Comparison of ENCODE assay signal across 19 mouse cellular contexts in the genomic region with DNA sequence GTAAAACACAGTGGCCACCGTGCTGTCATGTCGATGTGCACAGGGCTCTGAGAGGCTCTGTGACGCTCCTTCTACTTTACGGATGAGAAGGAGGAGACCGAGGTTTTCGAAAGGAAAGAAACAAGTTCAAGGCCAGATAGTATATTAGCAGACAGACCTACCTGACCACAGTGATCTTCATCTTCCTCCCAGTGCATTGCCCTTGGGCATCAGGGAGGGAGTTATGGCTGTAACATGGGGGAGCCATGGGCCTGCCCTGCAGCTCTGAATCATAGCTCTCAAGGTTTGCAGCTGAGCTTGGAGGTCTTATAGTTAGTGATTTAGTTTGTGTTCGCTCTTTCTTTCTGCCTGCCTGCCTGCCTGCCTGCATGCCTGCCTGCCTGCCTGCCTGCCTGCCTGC. TPM values are rescaled to one million over a fixed set of nuclear protein-coding genes. Genes with fewer than 3 reads are reported as not detected.
DNase-seq lines count a peak whose midpoint lies in the region; TF ChIP-seq lines count a peak whose summit lies in the region.
"Had no signal": no experiment of that assay in that cellular context is flagged by ENCODE, and none has a peak within 500 bp of the region (broad histone marks: within the 10 kb centered on the region; RNA-seq: fewer than 3 reads in every experiment).

No protein-coding gene starts in this region.

- H3K4me1 ChIP-seq in testis, adult 2 months (ENCODE audit: control insufficient read depth, insufficient read depth, low read length) = peaks cover 2% of the 10 kb centered on the region; the same call in 1 of the 2 replicates
- H3K4me1 ChIP-seq: embryonic facial prominence, embryonic 13.5 days; forebrain, embryonic 12.5 days had no signal

- H3K4me3 ChIP-seq in gastrocnemius, adult 2 months = no peak overlapping the region
- no peak overlapping the region for H3K4me3 ChIP-seq in testis, adult 2 months (ENCODE audit: control insufficient read depth, low read depth, low read length)
- H3K4me3 ChIP-seq: embryonic facial prominence, embryonic 13.5 days; embryonic facial prominence, embryonic 15.5 days; erythroblast, embryonic 14.5 days; forebrain, embryonic 10.5 days; forebrain, embryonic 12.5 days had no signal

- no peaks in the 10 kb centered on the region; the same call in 1 of the 2 replicates for H3K36me3 ChIP-seq in testis, adult 2 months (ENCODE audit: control insufficient read depth, insufficient read depth, low read length)
- H3K36me3 ChIP-seq: forebrain, embryonic 10.5 days; forebrain, embryonic 12.5 days had no signal

- intact Hi-C loops in gastrocnemius, adult 2 months (cut with DNase I) = loop anchor here (10.0 kb wide), 1 partner anchor 212 kb away; the partner anchor contains the start of gene Tyro3
- intact Hi-C loops in gastrocnemius, postnatal 36 days (cut with DNase I) = no loop called here

- peak overlapping the region; percentile 35; the same call in 1 of the 2 replicates for H3K27ac ChIP-seq in gastrocnemius, adult 2 months
- H3K27ac ChIP-seq in testis, adult 2 months (ENCODE audit: control insufficient read depth, insufficient read depth, low read depth, low read length) = 0 out of 2 replicates have a peak overlapping the region, but pooled peaks have one; percentile 1
- H3K27ac ChIP-seq: embryonic facial prominence, embryonic 13.5 days; embryonic facial prominence, embryonic 15.5 days; forebrain, embryonic 10.5 days had no signal

- no peak for TF ChIP-seq POLR2A in testis, adult 2 months (IDR thresholded peaks at IDR 0.05; ENCODE audit: control insufficient read depth, low read depth, low read length)

- no peak for TF ChIP-seq CTCF in gastrocnemius, adult 2 months (IDR thresholded peaks at IDR 0.05)
- no peak for TF ChIP-seq CTCF in testis, adult 2 months (IDR thresholded peaks at IDR 0.05; ENCODE audit: control insufficient read depth, insufficient read depth, insufficient replicate concordance, low read depth, low read length)

- H3K27me3 ChIP-seq in testis, adult 2 months (ENCODE audit: control insufficient read depth, insufficient read depth, low read length) = no peaks in the 10 kb centered on the region
- H3K27me3 ChIP-seq: embryonic facial prominence, embryonic 13.5 days; embryonic facial prominence, embryonic 15.5 days; forebrain, embryonic 12.5 days had no signal

- peak; percentile 39 for DNase-seq in adrenal gland, postnatal 14 days
- no peak for DNase-seq in adrenal gland, postnatal 10 days
- DNase-seq in gastrocnemius, adult 2 months = no peak
- DNase-seq in gastrocnemius, postnatal 36 days = no peak
- no peak for DNase-seq in testis, postnatal 10 days (ENCODE audit: low spot score)
- DNase-seq: adrenal gland, postnatal 25 days; cerebellum, adult 11 months; cerebellum, adult 18-20 months; cerebellum, adult 8-10 months; cerebellum, adult 9-11 months; cerebellum, postnatal 14 days; cerebellum, postnatal 36 days; embryo, embryonic 11 days had no signal

RNA-seq across cellular contexts. Expression of gene Jmjd7, which starts 20.6 kb away (rescaled TPM):
- total RNA-seq in adrenal gland, postnatal 14 days (2021) = 8.3 and 12.1 TPM in 2 replicates
- total RNA-seq in adrenal gland, postnatal 10 days (2021) = 10 to 100 TPM in 1 of 2 experiments, 1 to 10 TPM in 1; 9.3 to 11.9 TPM
- 1 to 10 TPM; 1.6 to 2.4 TPM for total RNA-seq in gastrocnemius, adult 2 months (2021)
- total RNA-seq in gastrocnemius, postnatal 36 days (2021) = 1 to 10 TPM; 1.7 to 2.6 TPM
- 6.4 and 7.3 TPM in 2 replicates for polyA plus RNA-seq in testis, adult 2 months (2012; rRNA removed)

RNA-seq across cellular contexts. Expression of gene Gm28042, which starts 20.6 kb away (rescaled TPM):
- total RNA-seq in adrenal gland, postnatal 14 days (2021) = 0.85 and 1.2 TPM in 2 replicates
- total RNA-seq in adrenal gland, postnatal 10 days (2021) = 1 to 10 TPM in 1 of 2 experiments, under 1 TPM in 1; 0.69 to 4.7 TPM
- total RNA-seq in gastrocnemius, adult 2 months (2021) = 1 to 10 TPM in 1 of 2 experiments, under 1 TPM in 1; 0.77 to 1.5 TPM
- 1 to 10 TPM; 1.1 to 1.3 TPM for total RNA-seq in gastrocnemius, postnatal 36 days (2021)
- polyA plus RNA-seq in testis, adult 2 months (2012; rRNA removed) = 3.1 and 3.7 TPM in 2 replicates

RNA-seq across cellular contexts. Expression of gene Pla2g4b, which starts 26.5 kb away (rescaled TPM):
- 2.9 and 4.8 TPM in 2 replicates for total RNA-seq in adrenal gland, postnatal 14 days (2021)
- 1 to 10 TPM; 1.1 to 4.0 TPM for total RNA-seq in adrenal gland, postnatal 10 days (2021)
- total RNA-seq in gastrocnemius, adult 2 months (2021) = 1 to 10 TPM in 1 of 2 experiments, under 1 TPM in 1; 0.99 to 1.7 TPM
- 1 to 10 TPM; 1.9 to 2.4 TPM for total RNA-seq in gastrocnemius, postnatal 36 days (2021)
- 2.7 and 4.1 TPM in 2 replicates for polyA plus RNA-seq in testis, adult 2 months (2012; rRNA removed)

RNA-seq across cellular contexts. Expression of gene Mapkbp1, which starts 34.2 kb away (rescaled TPM):
- total RNA-seq in adrenal gland, postnatal 14 days (2021) = 13.9 and 17.7 TPM in 2 replicates
- 10 to 100 TPM; 12.0 to 15.3 TPM for total RNA-seq in adrenal gland, postnatal 10 days (2021)
- total RNA-seq in gastrocnemius, adult 2 months (2021) = 1 to 10 TPM; 8.1 to 8.4 TPM
- 1 to 10 TPM; 6.2 to 8.1 TPM for total RNA-seq in gastrocnemius, postnatal 36 days (2021)
- 53.2 and 66.1 TPM in 2 replicates for polyA plus RNA-seq in testis, adult 2 months (2012; rRNA removed)
